Mouse (Mus musculus): ENCODE measurements around the gene Ctsr.
"Not testable (repeated sequence)": the region's sequence is repeated elsewhere in the genome, so short reads cannot be mapped to it uniquely, and the experiment has no call there.

Gene Ctsr

GRCm38 (mm10) chr13:61164156-61164555 is at the start of gene Ctsr:
Gene Ctsr (minus strand): TSS chr13:61164256.
- no peak for DNase-seq

GRCm38 (mm10) chr13:61203310-61203709 is 39.3 kb upstream of the Ctsr start, which contains the start of gene Cts6:
Gene Cts6 (minus strand): TSS chr13:61203410.
- DNase-seq, result no peak

- DNase-seq, result not testable (repeated sequence)
These were observed 21.3 kb upstream of the Ctsr start for GRCm38 (mm10) chr13:61185151-61185933.

GRCm38 (mm10) chr13:61164622-61165021 is 566 bp upstream of the Ctsr start:
- DNase-seq, result no peak

Data from cerebellum, postnatal 25 days (tissue).